Mouse (Mus musculus) layer of hippocampus, postnatal 14 days (tissue): ENCODE measurements around the gene Gm10160. TPM values are rescaled to one million over a fixed set of nuclear protein-coding genes. Genes with fewer than 3 reads are reported as not detected.

Source experiments
- DNase-seq, 2 experiments: peaks; one replicate each; pipeline ENCODE4 v3.0.0; 2021 to 2022; ENCODE audit warnings: low spot score in 2 of 2, mixed read lengths in 1 of 2
- total RNA-seq, 2 experiments: library from RNA; stranded (reverse); gene quantifications; 2 replicates each; pipeline ENCODE4 v1.2.3; 2021

Gene Gm10160
- total RNA-seq, 2 experiments from 2014 or later, result not detected

DNA sequence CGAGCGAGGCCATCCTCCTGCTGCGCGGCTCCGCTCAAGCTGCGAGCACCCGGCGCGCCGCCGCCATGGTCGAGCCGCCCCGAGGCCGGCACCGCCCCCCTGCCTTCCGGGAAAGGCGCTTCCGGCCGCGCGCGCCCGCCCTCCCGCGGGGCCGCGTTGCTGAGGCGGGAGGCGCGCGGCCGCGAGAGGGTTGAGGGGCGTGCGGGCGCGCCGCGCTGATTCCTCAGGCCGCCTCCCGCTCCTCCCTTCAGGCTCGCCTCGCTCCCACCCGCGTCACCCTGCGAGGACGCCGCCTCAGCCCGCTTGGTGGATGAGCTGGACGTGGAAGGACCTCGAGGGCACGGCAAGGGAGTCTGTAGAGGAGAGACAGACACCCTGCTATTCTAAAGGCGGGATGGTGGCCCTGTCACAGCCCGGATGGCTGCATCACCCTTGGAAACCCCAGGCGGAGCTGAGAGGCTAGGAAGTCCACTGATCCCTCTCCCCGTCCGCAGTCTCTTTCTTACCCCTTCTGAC is 26.2 kb downstream of the Gm10160 start, which contains the start of gene Btbd1:
Gene Btbd1 (minus strand): TSS at position 53 of the 516 bp plus-strand sequence.
- peak; percentile 78 to 82 for DNase-seq

DNA sequence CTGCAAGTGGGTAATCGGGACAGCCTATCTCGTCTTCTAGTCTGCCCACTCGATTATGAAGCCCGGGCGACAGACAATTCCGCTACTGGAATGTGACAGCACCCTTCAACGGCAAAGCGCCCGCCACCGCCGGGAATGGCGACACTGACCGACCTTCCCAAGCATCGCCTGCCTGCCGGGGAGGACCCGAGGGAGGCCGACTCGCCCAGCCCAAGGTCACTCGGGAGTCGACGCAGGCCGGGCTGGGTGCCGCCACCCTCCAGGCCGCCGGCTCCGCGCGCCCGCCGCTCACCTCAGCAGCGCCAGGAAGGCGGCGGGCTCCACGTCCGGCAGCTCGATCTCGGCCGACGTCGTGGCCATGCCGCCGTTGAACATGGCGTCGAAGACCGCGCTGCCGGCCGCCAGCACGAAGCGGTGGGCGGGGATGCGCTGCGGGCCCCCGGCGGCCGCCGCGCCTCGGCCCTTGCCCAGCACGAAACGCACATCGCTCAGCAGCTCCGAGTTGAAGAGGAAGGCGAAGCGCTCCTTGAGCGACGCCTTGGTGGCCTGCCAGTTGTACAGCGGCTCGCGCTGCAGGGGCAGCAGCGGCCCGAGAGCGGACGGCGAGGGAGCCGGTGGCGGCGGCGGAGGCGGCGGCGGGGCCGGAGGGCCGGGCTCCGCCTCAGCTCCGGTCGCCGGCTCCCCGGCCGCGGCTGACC is 26.8 kb downstream of the Gm10160 start:
- DNase-seq, result peak; percentile 45 to 64

DNA sequence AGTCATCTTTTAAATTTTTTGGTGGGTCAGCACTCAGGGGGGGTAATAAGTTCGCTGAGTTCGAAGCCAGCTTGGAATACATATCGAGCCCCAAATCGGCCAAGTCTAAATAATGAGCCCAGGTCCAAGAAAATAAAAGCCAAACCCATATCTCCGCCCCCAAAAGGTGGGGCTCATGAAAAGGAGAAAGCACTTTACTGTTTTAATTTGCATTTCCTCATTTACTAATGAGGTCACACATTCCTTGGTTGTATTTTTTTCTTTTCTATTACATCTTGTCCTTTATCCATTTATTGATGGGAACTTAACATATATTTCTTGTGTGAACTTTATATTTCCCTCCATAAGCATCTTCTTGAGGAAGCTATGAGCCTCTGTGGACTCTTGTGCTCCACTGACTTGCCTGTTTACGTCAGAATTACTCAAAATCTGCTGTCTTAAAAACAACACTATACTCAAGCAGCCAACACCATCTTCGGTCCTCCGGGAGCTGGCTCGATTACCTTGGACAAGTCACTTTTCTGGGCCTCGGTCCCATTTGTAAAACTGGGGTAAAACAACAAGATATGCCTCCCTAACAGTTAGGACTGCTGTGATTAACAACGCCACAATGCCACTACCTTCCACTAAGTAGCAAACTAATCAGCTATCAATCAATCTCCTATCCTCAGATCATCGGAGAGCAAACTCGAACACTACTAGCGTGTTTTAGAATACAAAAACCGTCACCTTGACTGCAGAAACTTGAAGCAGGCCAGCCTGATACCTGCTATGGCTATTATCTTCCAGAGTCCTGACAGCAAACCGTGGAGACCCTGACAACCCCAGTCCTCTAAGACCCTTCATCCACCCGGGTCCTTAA is 27.6 kb downstream of the Gm10160 start:
- peak in 1 of 2 experiments; percentile 13 for DNase-seq

DNA sequence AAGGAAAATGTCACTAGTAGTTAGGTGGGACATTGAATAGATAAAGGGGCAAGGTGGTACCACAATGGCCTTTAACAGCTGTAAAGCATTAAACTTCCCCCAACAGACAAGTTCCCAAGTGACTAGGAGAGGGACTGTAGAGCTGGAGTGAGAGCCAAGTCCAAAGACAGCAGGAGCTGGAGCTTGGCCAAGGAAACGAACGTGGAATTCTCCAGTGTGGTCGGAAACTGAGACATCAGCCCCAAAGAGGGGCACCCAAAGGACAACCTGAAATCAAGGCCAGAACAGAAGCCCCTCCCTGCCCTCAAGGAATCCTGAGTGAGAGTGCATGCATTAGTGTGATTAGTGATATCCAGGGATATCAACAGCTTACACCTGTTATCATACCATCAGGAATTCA is 30.2 kb downstream of the Gm10160 start:
- DNase-seq, result no peak

DNA sequence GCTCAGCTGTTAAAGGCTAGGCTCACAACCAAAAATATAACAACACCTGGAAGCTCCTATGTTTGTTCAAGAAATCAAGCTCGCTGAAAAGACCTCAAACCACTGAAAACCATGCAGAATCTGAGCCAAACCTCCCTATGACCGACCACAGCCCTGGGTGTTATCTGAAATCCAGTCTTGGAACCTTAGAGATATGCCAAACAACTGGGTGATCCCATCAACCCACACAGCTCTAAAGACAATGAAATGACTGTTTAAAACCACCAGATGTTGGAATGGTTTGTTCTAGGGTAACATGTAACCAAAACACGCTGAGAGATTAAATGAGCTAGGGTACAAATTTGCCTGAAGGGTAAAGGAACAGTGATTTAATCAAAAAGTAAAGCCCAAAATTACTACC is 30.7 kb downstream of the Gm10160 start:
- no peak for DNase-seq

DNA sequence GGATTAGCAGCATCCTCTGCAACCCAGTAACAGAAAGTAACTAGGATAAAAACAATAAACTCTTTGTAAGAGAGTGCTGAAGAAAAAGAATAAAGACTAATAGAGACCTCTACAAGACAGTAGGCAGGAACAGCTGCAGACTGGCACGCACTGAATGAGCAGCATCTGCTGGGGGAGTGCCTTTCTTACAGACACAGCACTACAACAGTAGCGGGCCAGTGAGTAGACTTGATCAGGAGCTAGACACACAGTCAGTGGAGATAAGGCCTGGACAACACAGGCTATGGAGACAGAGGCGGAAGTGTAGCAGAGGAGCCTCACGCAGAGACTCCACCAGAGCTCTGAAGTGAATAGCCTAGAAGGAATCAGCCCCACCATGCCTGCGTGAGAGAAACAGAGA is 49.5 kb downstream of the Gm10160 start:
- DNase-seq, result no peak

Other genes with a start within 250 kb of the Gm10160 start
- 100 to 1,000 TPM in 1 of 2 experiments, 10 to 100 TPM in 1; 96.9 to 104 TPM for gene Homer2, start 148.3 kb downstream of the Gm10160 start, total RNA-seq
- gene Ramac, start 92.9 kb downstream of the Gm10160 start, total RNA-seq, result 10 to 100 TPM; 63.1 to 64.2 TPM
- gene 3110040N11Rik, start 66.3 kb downstream of the Gm10160 start, total RNA-seq, result 10 to 100 TPM; 27.5 to 29.4 TPM
- 100 to 1,000 TPM; 108 to 112 TPM for gene Btbd1, start 26.4 kb downstream of the Gm10160 start, total RNA-seq
- 10 to 100 TPM; 15.8 to 22.9 TPM for gene Tm6sf1, start 3.2 kb upstream of the Gm10160 start, total RNA-seq
- 10 to 100 TPM; 54.9 to 58.9 TPM for gene Hdgfl3, start 78.7 kb upstream of the Gm10160 start, total RNA-seq
- gene Bnc1, start 136.5 kb upstream of the Gm10160 start, total RNA-seq, result not detected